Mouse (Mus musculus) olfactory bulb, adult 2 months (tissue): ENCODE data around the gene Tenm4.

Experiments used
- CTCF ChIP-seq: fragments of 200-500 bp; IDR thresholded peaks from 2 replicates; pipeline ENCODE4 v1.5.1; 2012; ENCODE audit warnings: low read depth, mild to moderate bottlenecking, low read length, moderate library complexity; ENCODE audit not compliant: insufficient read depth
- POLR2A ChIP-seq: fragments of 200-500 bp; IDR thresholded peaks from 2 replicates; pipeline ENCODE4 v1.6.1; 2012; ENCODE audit warnings: mild to moderate bottlenecking, low read depth, low read length, moderate library complexity; ENCODE audit not compliant: insufficient read depth

DNA sequence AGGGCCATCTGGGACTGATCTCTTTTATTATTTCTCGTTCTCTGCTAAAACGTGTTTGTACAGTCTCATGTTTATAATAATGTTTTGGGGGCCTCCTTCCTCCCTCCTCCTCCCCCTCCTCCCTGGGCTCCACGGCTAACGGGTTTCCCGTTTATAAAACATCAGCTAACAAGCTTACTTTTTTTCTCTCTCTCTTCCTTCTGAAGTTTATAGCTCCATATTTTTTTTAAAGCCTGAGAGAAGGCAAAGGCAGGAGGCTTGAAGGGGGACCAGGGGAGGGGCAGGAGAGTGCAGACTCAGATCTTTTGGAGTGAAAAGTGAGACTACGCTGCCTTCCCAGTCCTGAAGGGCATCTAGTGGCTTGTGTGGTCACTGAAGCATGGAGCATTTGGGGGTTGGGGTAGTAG, 604.0 kb downstream of the Tenm4 start:
- TF ChIP-seq CTCF (no peak), POLR2A (no peak)
